Mouse (Mus musculus): ENCODE measurements around the gene Tfpi. TPM values are rescaled to one million over a fixed set of nuclear protein-coding genes. Genes with fewer than 3 reads are reported as not detected.

The Tfpi gene
- polyA plus RNA-seq, 1 experiment from 2014 or later: 38.2 TPM

DNA sequence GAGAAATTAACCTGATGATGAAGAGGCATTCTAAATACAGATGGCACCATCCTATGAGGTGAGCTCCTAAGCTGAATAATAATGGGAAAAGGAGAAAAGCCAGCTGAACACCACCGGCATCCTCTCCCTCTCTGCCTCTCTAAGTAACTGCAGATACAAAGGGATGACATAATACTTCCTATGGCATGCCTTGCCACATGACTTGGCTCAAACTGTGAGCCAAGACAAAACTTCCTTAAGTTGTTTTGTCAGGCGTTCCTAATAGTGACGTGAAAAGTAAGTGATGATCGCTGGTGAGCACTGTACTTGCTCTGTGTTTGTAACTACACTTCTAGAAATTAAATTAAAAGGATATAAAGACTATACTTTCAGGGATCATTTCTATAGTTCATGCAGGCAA is 27.7 kb upstream of the Tfpi start:
- Histone ChIP-seq H3K4me3 (replicated peaks) (no peak overlapping the region), H3K4me2 (no peak overlapping the region), H3K9ac (no peak overlapping the region), H3K36me3 (no peaks in the 10 kb centered on the region), H3K9me3 (replicated peaks) (no peaks in the 10 kb centered on the region), H3K27me3 (no peaks in the 10 kb centered on the region), H3K27ac (no peak overlapping the region), H3K4me1 (no peaks in the 10 kb centered on the region)
- WGBS: 71% methylated on average over 4 of the region's 4 CpGs
- no peak for ATAC-seq (replicated peaks; ENCODE audit: low FRiP score)

DNA sequence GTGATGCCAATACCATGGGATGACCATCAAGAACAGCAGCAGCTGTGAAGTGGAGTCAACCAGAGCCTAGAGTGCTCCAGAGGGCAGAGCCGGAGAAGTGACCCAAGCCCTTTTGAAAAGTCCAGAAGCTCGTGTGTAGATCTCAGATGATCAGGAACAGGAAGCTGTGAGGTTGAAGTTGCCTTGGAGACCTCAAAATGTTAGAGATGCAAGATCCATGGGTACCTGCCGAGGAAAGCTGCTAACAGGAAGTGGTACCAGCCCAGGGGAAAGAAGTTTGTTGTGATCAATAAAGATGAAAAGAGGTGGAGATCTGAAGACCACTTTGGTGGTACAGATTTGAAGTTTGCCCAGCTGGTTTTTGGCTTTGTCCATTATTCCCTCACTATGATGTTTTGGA is 22.3 kb upstream of the Tfpi start:
- no peak overlapping the region for H3K4me2 ChIP-seq
- H3K4me1 ChIP-seq: no peaks in the 10 kb centered on the region
- WGBS: 71% methylated on average over 3 of the region's 3 CpGs
- H3K4me3 ChIP-seq (replicated peaks): no peak overlapping the region
- no peak overlapping the region for H3K9ac ChIP-seq
- H3K36me3 ChIP-seq: no peaks in the 10 kb centered on the region
- ATAC-seq (replicated peaks; ENCODE audit: low FRiP score): no peak
- no peak overlapping the region for H3K27ac ChIP-seq
- no peaks in the 10 kb centered on the region for H3K9me3 ChIP-seq (replicated peaks)
- no peaks in the 10 kb centered on the region for H3K27me3 ChIP-seq

DNA sequence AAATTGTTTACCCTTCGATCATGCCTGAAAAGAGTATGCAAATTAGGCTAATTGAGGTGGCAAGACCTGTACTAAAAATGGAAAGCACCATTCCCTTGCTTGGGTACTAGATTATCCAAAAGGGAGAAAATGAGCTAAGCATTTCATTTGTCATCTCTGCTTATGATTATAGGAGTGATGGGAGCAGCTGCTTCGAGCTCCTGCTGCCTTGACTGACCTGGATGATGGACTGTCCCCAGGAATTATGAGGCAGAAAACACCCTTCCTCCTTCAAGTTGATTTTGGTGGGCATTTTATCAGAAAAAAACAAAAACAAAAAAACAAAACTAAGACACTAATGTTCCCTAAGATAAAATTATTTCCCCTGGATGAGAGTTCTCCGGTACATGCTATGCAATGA is 18.5 kb upstream of the Tfpi start:
- no peak for ATAC-seq (replicated peaks; ENCODE audit: low FRiP score)
- Histone ChIP-seq H3K27ac (no peak overlapping the region), H3K4me1 (no peaks in the 10 kb centered on the region), H3K4me2 (no peak overlapping the region), H3K36me3 (no peaks in the 10 kb centered on the region), H3K9me3 (replicated peaks) (no peaks in the 10 kb centered on the region), H3K9ac (no peak overlapping the region), H3K27me3 (no peaks in the 10 kb centered on the region), H3K4me3 (replicated peaks) (no peak overlapping the region)
- 86% methylated on average over 3 of the region's 3 CpGs for WGBS

DNA sequence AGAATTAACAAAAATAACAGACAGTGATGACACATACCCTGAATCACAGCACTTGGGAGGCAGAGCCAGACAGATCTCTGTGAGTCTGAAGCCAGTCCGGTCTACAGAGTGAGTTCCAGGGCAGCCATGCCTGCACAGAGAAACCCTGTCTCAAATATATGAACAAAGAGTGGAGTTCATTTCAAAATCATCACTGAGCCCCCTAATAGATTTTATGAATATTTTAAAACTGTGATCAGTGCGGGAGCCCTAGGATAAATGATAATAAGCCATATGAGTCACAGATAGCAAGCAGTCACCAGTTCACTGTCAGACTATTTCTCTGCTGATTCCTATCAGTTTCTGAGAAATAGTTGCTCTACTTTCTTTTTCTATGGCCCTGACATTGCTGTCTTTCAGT is 17.1 kb upstream of the Tfpi start:
- Histone ChIP-seq H3K9me3 (replicated peaks) (no peaks in the 10 kb centered on the region), H3K27me3 (no peaks in the 10 kb centered on the region), H3K27ac (no peak overlapping the region), H3K4me2 (no peak overlapping the region), H3K9ac (no peak overlapping the region), H3K36me3 (no peaks in the 10 kb centered on the region), H3K4me1 (no peaks in the 10 kb centered on the region), H3K4me3 (replicated peaks) (no peak overlapping the region)
- ATAC-seq (replicated peaks; ENCODE audit: low FRiP score): no peak
- WGBS: 88% methylated on average over 2 of the region's 2 CpGs

DNA sequence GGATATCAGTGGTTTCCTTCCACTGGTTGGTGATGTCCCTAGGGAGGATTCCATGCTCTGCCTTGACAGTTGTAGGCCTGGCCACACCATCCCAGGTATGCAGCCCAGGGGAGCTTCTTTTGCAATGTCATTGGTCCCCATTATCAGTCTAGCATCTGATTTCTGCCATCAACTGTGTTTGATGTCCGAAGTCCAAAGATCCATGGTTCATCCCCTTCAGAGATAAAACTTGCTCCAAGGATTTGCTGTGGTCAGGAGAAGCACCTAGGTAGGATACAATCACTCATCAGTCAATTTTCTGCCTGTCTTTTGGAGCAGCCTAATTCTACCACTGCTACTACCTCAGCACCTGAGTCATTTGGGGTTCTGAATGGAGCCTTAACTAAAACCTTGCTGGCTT is 15.1 kb upstream of the Tfpi start:
- WGBS: 82% methylated on average over 1 of the region's 1 CpGs
- H3K9ac ChIP-seq: no peak overlapping the region
- no peak overlapping the region for H3K27ac ChIP-seq
- H3K4me2 ChIP-seq: no peak overlapping the region
- H3K27me3 ChIP-seq: no peaks in the 10 kb centered on the region
- H3K9me3 ChIP-seq (replicated peaks): no peaks in the 10 kb centered on the region
- no peaks in the 10 kb centered on the region for H3K4me1 ChIP-seq
- no peak for ATAC-seq (replicated peaks; ENCODE audit: low FRiP score)
- H3K36me3 ChIP-seq: no peaks in the 10 kb centered on the region
- no peak overlapping the region for H3K4me3 ChIP-seq (replicated peaks)

DNA sequence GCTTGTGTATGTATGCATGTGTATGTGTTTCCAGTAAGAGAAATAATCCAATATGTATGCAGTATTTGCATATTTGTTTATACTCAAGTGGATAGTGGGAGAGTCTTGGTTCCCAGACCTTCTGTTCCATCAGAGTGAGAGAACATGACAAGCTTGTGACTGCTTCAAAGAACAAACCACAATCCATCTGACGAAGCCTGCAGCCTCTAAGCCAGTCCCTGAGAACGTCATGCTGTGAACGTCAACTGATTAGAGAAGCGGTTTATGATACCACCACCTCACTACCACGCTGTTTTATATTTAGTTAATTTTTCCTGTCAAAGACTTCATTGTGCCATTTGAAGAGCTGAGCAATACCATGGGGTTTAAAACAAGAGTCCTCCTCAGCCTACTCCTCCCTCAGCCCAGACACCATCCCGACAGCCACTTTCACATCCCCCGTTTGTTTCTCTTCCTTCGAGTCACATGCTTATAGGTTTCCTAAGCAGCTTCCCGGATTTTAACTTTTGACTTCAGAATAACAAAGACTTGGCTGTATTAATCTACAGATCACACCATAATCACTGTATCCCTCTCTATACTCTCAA is 11.2 kb upstream of the Tfpi start:
- Histone ChIP-seq H3K9ac (no peak overlapping the region), H3K36me3 (no peaks in the 10 kb centered on the region), H3K27ac (no peak overlapping the region), H3K4me3 (replicated peaks) (no peak overlapping the region), H3K4me1 (no peaks in the 10 kb centered on the region), H3K4me2 (no peak overlapping the region), H3K9me3 (replicated peaks) (no peaks in the 10 kb centered on the region), H3K27me3 (no peaks in the 10 kb centered on the region)
- ATAC-seq (replicated peaks; ENCODE audit: low FRiP score): no peak
- 68% methylated on average over 9 of the region's 9 CpGs for WGBS

DNA sequence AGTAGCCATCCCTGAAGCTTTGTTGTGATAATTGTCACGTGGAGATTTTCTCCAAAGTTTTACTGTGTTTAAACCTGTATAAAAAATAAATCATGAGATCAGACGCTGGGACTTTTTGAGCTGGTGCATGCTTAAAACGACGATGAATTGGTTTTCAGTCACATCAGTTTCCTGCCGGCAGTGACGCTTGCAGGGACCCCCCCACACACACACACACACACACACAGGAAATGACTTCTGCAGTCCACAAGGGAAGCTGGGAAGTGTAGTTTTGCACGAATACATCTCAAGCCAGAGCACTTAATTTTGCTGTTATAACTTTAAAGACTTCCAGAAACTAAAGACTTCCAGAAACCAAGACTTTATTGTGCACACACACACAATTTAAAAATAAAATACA is 5.3 kb upstream of the Tfpi start:
- Histone ChIP-seq H3K9me3 (replicated peaks) (no peaks in the 10 kb centered on the region), H3K36me3 (no peaks in the 10 kb centered on the region), H3K4me1 (no peaks in the 10 kb centered on the region), H3K27ac (no peak overlapping the region), H3K27me3 (no peaks in the 10 kb centered on the region), H3K9ac (no peak overlapping the region), H3K4me3 (replicated peaks) (peak overlapping the region; percentile 32), H3K4me2 (peak overlapping the region; percentile 51)
- peak; percentile 87 for ATAC-seq (replicated peaks; ENCODE audit: low FRiP score)
- 16% methylated on average over 7 of the region's 7 CpGs for WGBS

DNA sequence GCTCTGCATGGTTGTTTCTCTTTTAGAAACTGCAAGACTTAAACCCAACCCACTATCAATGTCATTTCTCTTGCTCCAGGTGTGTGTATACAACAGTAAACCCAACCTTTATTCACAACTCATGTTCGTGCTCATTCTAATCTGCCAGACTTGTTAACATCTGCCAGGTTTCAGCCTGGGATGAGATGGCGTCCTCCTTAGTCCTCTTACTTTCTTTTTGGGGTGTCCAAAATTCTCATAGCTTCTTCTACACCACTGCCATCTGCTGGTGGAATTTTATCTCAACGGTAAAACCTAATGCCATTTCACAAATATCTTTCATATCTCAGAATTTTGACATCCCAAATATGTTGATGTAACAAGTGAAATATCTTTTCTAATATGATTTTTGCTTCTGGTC is 2.5 kb upstream of the Tfpi start:
- Histone ChIP-seq H3K27ac (no peak overlapping the region), H3K27me3 (no peaks in the 10 kb centered on the region), H3K36me3 (no peaks in the 10 kb centered on the region), H3K9ac (no peak overlapping the region), H3K4me3 (replicated peaks) (no peak overlapping the region), H3K4me1 (peaks cover 12% of the 10 kb centered on the region; the same call in 1 of the 2 replicates), H3K4me2 (no peak overlapping the region), H3K9me3 (replicated peaks) (no peaks in the 10 kb centered on the region)
- 27% methylated on average over 3 of the region's 3 CpGs for WGBS
- no peak for ATAC-seq (replicated peaks; ENCODE audit: low FRiP score)

DNA sequence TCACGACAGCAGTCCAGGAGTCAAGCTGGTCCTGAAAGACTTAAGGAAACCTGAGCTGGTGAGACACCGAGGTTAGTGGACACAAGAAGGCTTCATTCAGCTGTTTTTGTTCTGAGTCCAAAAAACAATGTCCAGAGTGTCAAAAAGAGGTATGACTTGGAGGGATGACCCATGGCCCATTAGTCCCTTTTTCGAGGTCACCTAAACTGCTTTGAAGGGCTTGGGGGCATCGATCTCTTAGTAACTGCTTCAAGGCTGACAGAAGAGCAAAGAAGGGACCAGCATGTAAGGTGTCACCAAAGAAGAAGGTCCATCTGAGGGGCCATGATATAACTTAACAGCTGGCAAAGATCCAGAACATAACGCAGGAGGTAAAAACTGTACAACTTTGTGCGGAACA is 1.2 kb upstream of the Tfpi start:
- Histone ChIP-seq H3K4me2 (no peak overlapping the region), H3K27me3 (no peaks in the 10 kb centered on the region), H3K4me1 (peaks cover 12% of the 10 kb centered on the region; the same call in 1 of the 2 replicates), H3K4me3 (replicated peaks) (no peak overlapping the region), H3K27ac (no peak overlapping the region), H3K9ac (no peak overlapping the region), H3K36me3 (no peaks in the 10 kb centered on the region), H3K9me3 (replicated peaks) (no peaks in the 10 kb centered on the region)
- WGBS: 91% methylated on average over 6 of the region's 6 CpGs
- no peak for ATAC-seq (replicated peaks; ENCODE audit: low FRiP score)

DNA sequence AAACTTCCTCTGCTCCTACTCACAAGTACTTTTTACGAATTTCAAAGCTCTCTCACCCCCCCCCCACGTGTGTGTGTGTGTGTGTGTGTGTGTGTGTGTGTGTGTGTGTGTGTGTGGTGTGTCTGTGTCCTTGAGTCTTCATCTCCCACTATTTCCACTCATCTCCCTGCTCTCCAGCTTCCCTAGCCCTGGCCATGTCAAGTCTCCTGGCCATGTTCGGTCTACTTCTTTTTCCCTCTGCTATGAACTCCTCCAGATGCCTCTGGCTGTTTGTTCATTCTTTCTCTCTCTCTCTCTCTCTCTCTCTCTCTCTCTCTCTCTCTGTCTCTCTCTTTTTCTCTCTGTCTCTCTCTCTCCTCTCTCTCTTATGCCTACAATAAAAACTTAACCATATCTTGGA is 444 bp downstream of the Tfpi start:
- Histone ChIP-seq H3K9ac (peak overlapping the region; percentile 33; the same call in 1 of the 2 replicates), H3K27me3 (no peaks in the 10 kb centered on the region), H3K4me2 (peak overlapping the region; percentile 54), H3K4me3 (replicated peaks) (peak overlapping the region; percentile 42), H3K9me3 (replicated peaks) (no peaks in the 10 kb centered on the region), H3K36me3 (no peaks in the 10 kb centered on the region), H3K4me1 (peaks cover 12% of the 10 kb centered on the region; the same call in 1 of the 2 replicates), H3K27ac (peak overlapping the region; percentile 51)
- 32% methylated on average over 3 of the region's 3 CpGs for WGBS
- ATAC-seq (replicated peaks; ENCODE audit: low FRiP score): 0 out of 2 replicates have a peak, but pooled peaks have one; percentile 25

DNA sequence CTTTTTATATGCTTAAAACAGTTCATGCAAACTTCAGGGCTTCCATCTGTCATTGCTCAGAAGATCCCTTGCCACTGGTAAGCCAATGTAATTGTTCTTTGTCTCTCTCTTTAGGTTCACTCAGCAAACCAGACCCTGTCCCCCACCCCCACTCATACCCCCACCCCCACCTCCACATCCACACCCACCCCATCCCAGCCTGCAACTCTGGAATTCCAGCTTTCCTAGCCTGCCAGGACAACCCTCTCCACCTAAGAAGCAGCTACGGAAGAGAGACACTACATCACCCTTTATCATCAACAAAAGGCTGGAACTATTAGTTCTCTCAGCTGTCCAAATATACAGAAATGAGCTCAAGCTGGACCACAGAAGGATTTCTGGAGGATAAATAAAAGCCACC is 974 bp downstream of the Tfpi start:
- 31% methylated on average over 1 of the region's 1 CpGs for WGBS
- H3K4me2 ChIP-seq: peak overlapping the region; percentile 54
- peak overlapping the region; percentile 51 for H3K27ac ChIP-seq
- peak overlapping the region; percentile 42 for H3K4me3 ChIP-seq (replicated peaks)
- ATAC-seq (replicated peaks; ENCODE audit: low FRiP score): no peak
- no peaks in the 10 kb centered on the region for H3K36me3 ChIP-seq
- H3K27me3 ChIP-seq: no peaks in the 10 kb centered on the region
- no peaks in the 10 kb centered on the region for H3K9me3 ChIP-seq (replicated peaks)
- H3K4me1 ChIP-seq: peaks cover 12% of the 10 kb centered on the region; the same call in 1 of the 2 replicates
- no peak overlapping the region for H3K9ac ChIP-seq

DNA sequence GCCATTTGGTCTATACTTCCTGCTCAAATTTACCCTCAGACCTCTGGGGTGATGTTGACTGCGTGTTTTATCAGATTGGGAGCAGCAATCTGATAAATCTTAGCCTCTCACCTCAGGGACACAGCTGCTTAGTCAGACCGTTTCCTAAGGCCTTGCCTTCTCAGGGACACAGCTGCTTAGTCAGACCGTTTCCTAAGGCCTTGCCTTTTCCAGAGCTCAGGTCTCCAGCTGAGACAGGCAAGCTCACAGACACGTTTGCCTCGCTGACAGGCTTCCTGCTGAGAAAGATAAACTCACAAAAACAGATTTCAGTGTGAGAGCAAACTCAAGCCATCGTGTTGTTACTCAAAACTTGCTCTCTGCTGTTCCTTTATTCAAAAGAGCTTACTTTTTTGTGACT is 1.9 kb downstream of the Tfpi start:
- no peak overlapping the region for H3K4me3 ChIP-seq (replicated peaks)
- H3K9ac ChIP-seq: no peak overlapping the region
- no peaks in the 10 kb centered on the region for H3K9me3 ChIP-seq (replicated peaks)
- ATAC-seq (replicated peaks; ENCODE audit: low FRiP score): no peak
- no peak overlapping the region for H3K4me2 ChIP-seq
- 12% methylated on average over 6 of the region's 6 CpGs for WGBS
- H3K4me1 ChIP-seq: peaks cover 12% of the 10 kb centered on the region; the same call in 1 of the 2 replicates
- no peaks in the 10 kb centered on the region for H3K27me3 ChIP-seq
- no peak overlapping the region for H3K27ac ChIP-seq
- H3K36me3 ChIP-seq: no peaks in the 10 kb centered on the region

DNA sequence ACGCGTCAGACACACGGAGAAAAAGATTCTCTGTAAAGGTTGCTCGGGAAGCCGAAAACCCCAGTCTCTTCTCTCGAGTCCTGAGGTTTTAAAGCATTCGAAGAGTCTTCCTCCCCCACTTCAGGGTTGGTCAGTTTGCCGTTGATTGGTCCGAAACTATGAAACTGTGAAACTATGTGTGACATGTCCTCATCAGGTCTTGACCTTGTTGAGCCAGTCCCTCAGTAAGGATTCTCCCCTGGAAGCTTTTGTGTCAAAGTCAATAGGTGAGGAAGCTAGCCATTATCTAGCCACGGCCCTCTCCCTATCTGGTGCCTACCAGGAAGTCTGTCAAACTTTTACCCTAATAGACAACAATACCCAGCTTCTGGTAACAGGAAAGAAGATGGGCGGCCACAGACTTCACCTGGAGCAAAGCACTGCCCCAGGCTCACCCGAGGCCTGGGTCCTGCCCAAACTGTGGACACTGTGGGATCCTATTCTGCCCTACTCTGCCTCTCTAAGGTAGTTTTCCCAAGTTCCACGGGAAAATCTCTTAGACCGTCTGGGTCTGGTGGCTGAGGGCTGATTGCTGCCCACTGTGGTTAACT is 2.5 kb downstream of the Tfpi start:
- 71% methylated on average over 14 of the region's 14 CpGs for WGBS
- H3K27ac ChIP-seq: no peak overlapping the region
- ATAC-seq (replicated peaks; ENCODE audit: low FRiP score): no peak

More for the DNA sequence above, 2.5 kb downstream of the Tfpi start:
- Histone ChIP-seq H3K9me3 (replicated peaks) (no peaks in the 10 kb centered on the region), H3K4me3 (replicated peaks) (no peak overlapping the region), H3K4me1 (peaks cover 12% of the 10 kb centered on the region; the same call in 1 of the 2 replicates), H3K36me3 (peaks cover 2% of the 10 kb centered on the region; the same call in 1 of the 2 replicates), H3K27me3 (no peaks in the 10 kb centered on the region), H3K9ac (no peak overlapping the region), H3K4me2 (no peak overlapping the region)
